ENCODE assay signal across 8 mouse cellular contexts in genomic region chr13:24638371-24639214, GRCm38 (mm10). TPM values are rescaled to one million over a fixed set of nuclear protein-coding genes. Genes with fewer than 3 reads are reported as not detected.
DNase-seq lines count a peak whose midpoint lies in the region; ATAC-seq and TF ChIP-seq lines count a peak whose summit lies in the region.

No protein-coding gene starts in this region.

- H3K4me2 ChIP-seq in lung, embryonic 16.5 days (ENCODE audit: low read depth, low read length), result peak overlapping the region; percentile 100

- H3K36me3 ChIP-seq in lung, embryonic 16.5 days (ENCODE audit: control insufficient read depth, insufficient read depth, low read length), result no peaks in the 10 kb centered on the region

- TF ChIP-seq CTCF in cortical plate, adult 2 months (IDR thresholded peaks at IDR 0.05; ENCODE audit: extremely low read depth, insufficient read depth, low read length), result no peak

- ATAC-seq in lung, embryonic 16.5 days (ENCODE audit: low read depth), result peak; percentile 53

- H3K9ac ChIP-seq in lung, embryonic 16.5 days (ENCODE audit: low read length), result peak overlapping the region; percentile 77

- WGBS in lung, embryonic 16.5 days, result under 1% methylated on average over 47 of the region's 66 CpGs

- TF ChIP-seq POLR2A in cortical plate, adult 2 months (IDR thresholded peaks at IDR 0.05; ENCODE audit: extremely low read depth, insufficient read depth, low read length), result peak; percentile 67; the same call in 1 of the 2 replicates

- peaks cover 15% of the 10 kb centered on the region for H3K4me1 ChIP-seq in cortical plate, adult 2 months (ENCODE audit: control insufficient read depth, insufficient read depth, low read length)
- peaks cover 20% of the 10 kb centered on the region for H3K4me1 ChIP-seq in lung, embryonic 16.5 days (replicated peaks; ENCODE audit: control insufficient read depth, insufficient read depth, low read length)

- peak overlapping the region; percentile 91 for H3K27ac ChIP-seq in cortical plate, adult 2 months (ENCODE audit: insufficient read depth, low read length)
- H3K27ac ChIP-seq in lung, embryonic 16.5 days (ENCODE audit: low read length), result no peak overlapping the region

- H3K9me3 ChIP-seq in lung, embryonic 16.5 days (ENCODE audit: control insufficient read depth, low read length), result no peaks in the 10 kb centered on the region

- no peaks in the 10 kb centered on the region for H3K27me3 ChIP-seq in lung, embryonic 16.5 days (ENCODE audit: control insufficient read depth, insufficient read depth, low read depth, low read length)

- H3K4me3 ChIP-seq in cortical plate, adult 2 months (ENCODE audit: insufficient read depth, low read length), result peak overlapping the region; percentile 93
- H3K4me3 ChIP-seq in lung, embryonic 16.5 days (ENCODE audit: low read length), result peak overlapping the region; percentile 74

- DNase-seq in spleen, adult 18-20 months, result peak; percentile 58 to 71
- no peak for DNase-seq in spleen, adult 12 weeks (ENCODE audit: low spot score)
- DNase-seq in heart, adult 9 months (ENCODE audit: low spot score in 2 of 2), result peak; percentile 18 to 24
- peak; percentile 61 for DNase-seq in kidney, postnatal 10 days
- peak; percentile 85 for DNase-seq in retina, postnatal 1 day
- peak; percentile 17 for DNase-seq in yolk sac, embryonic 10.5 days (ENCODE audit: low spot score)

RNA-seq across cellular contexts. Expression of gene Ripor2, which starts 56.6 kb away (rescaled TPM):
- 25.6 and 26.6 TPM in 2 replicates for polyA plus RNA-seq in cortical plate, adult 2 months (2012; rRNA removed)
- 4.3 and 5.0 TPM in 2 replicates for polyA plus RNA-seq in lung, embryonic 16.5 days (2015; fragmentation: Nextera tagmentation; extraction: Ambion mirVana)
